Mouse (Mus musculus) forebrain, embryonic 13.5 days (tissue): ENCODE data around the gene Apoe. TPM values are rescaled to one million over a fixed set of nuclear protein-coding genes. Genes with fewer than 3 reads are reported as not detected.

Experiments used
- ATAC-seq: fragments of 200-750 bp; cut with Nextera tagmentation; 2 replicates; pipeline ENCODE4 v1.8.0; 2017
- H3K27ac ChIP-seq: fragments of 300-500 bp; sonication (generic); 2 replicates; pipeline ENCODE4 v1.5.1; 2015; ENCODE audit warnings: inconsistent platforms, mild to moderate bottlenecking, moderate library complexity
- H3K27me3 ChIP-seq: fragments of 300-500 bp; sonication (generic); 2 replicates; pipeline ENCODE4 v1.6.1; 2015; ENCODE audit warnings: mild to moderate bottlenecking, inconsistent platforms
- H3K36me3 ChIP-seq: fragments of 300-500 bp; sonication (generic); 2 replicates; pipeline ENCODE4 v1.6.1; 2015; ENCODE audit warnings: mild to moderate bottlenecking, inconsistent platforms; ENCODE audit not compliant: poor library complexity, severe bottlenecking
- H3K4me1 ChIP-seq: fragments of 300-500 bp; sonication (generic); 2 replicates; pipeline ENCODE4 v1.6.1; 2015; ENCODE audit warnings: inconsistent platforms
- H3K4me2 ChIP-seq: fragments of 300-500 bp; sonication (generic); 2 replicates; pipeline ENCODE4 v1.6.1; 2015; ENCODE audit warnings: inconsistent platforms, mild to moderate bottlenecking, moderate library complexity
- H3K4me3 ChIP-seq: fragments of 300-500 bp; sonication (generic); 2 replicates; pipeline ENCODE4 v1.5.1; 2015; ENCODE audit warnings: mild to moderate bottlenecking, inconsistent platforms
- H3K9ac ChIP-seq: fragments of 300-500 bp; sonication (generic); 2 replicates; pipeline ENCODE4 v1.6.1; 2015; ENCODE audit warnings: mild to moderate bottlenecking, inconsistent platforms
- H3K9me3 ChIP-seq: fragments of 300-500 bp; sonication (generic); replicated peaks from 2 replicates; pipeline ENCODE4 v1.6.1; 2016; ENCODE audit warnings: inconsistent platforms
- WGBS: fragments of 180-500 bp; shearing (Covaris S2); methylation state at CpG from one replicate; pipeline ENCODE4 v1.1.7; 2015; 5-methylcytosine and 5-hydroxymethylcytosine counted together
- polyA plus RNA-seq: library from polyadenylated mRNA; unstranded; fragments of >200 nt; fragmentation: Nextera tagmentation; extraction: Ambion mirVana; gene quantifications from 2 replicates; pipeline ENCODE4 v1.2.1, GENCODE M21; 2015

Gene Apoe
- polyA plus RNA-seq, 1 experiment from 2014 or later: 118 TPM

GRCm38 (mm10) chr7:19736389-19737057 lies 37.5 kb upstream of the Apoe start:
- Histone ChIP-seq H3K27me3 (no peaks in the 10 kb centered on the region), H3K4me2 (no peak overlapping the region), H3K4me1 (no peaks in the 10 kb centered on the region), H3K4me3 (no peak overlapping the region), H3K9ac (no peak overlapping the region), H3K27ac (no peak overlapping the region), H3K9me3 (no peaks in the 10 kb centered on the region), H3K36me3 (peaks cover 69% of the 10 kb centered on the region)
- 95% methylated on average over 16 of the region's 16 CpGs for WGBS
- no peak for ATAC-seq

DNA sequence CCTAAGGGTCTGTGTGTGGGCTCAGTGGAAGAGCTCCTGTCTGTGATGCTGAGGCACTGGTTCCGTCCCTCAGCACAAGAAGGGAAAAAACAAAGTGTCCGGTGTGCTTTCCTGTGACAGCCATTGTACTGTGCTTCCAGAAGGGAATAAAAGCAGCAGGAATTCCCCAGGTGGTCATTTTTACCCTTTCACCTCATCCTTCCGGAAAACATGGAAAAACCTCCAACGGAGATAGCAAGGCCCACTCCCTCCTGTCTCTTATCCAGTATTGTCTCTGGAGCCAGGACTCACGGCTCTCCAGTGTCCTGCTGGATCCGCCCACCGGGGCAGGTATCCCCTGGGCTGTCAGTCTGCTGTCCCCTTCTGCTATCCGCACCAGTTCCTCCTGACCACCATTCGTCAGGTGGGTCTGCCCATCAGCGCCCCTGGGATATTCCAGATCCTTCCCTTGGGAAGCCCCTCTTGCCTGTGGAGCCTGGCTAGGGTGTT lies 35.2 kb upstream of the Apoe start:
- Histone ChIP-seq H3K36me3 (peaks cover 79% of the 10 kb centered on the region), H3K27ac (no peak overlapping the region)
- 85% methylated on average over 10 of the region's 10 CpGs for WGBS

GRCm38 (mm10) chr7:19726541-19726940 lies 27.6 kb upstream of the Apoe start:
- no peak overlapping the region for H3K4me2 ChIP-seq
- peaks cover 3% of the 10 kb centered on the region; the same call in 1 of the 2 replicates for H3K9me3 ChIP-seq
- no peak overlapping the region for H3K27ac ChIP-seq
- ATAC-seq: no peak
- H3K4me1 ChIP-seq: no peaks in the 10 kb centered on the region
- peaks cover 97% of the 10 kb centered on the region for H3K36me3 ChIP-seq
- H3K9ac ChIP-seq: no peak overlapping the region
- no peak overlapping the region for H3K4me3 ChIP-seq
- WGBS: 91% methylated on average over 4 of the region's 4 CpGs
- no peaks in the 10 kb centered on the region for H3K27me3 ChIP-seq

More for the DNA sequence above, 35.2 kb upstream of the Apoe start:
- Histone ChIP-seq H3K9me3 (no peaks in the 10 kb centered on the region), H3K4me2 (no peak overlapping the region), H3K4me1 (no peaks in the 10 kb centered on the region), H3K4me3 (no peak overlapping the region), H3K9ac (no peak overlapping the region), H3K27me3 (no peaks in the 10 kb centered on the region)
- no peak for ATAC-seq

- Histone ChIP-seq H3K9ac (no peak overlapping the region), H3K4me3 (no peak overlapping the region), H3K4me1 (no peaks in the 10 kb centered on the region), H3K27me3 (no peaks in the 10 kb centered on the region), H3K9me3 (peaks cover 9% of the 10 kb centered on the region; the same call in 1 of the 2 replicates), H3K4me2 (no peak overlapping the region), H3K27ac (no peak overlapping the region), H3K36me3 (peaks cover 95% of the 10 kb centered on the region)
- WGBS: 96% methylated on average over 12 of the region's 12 CpGs
- ATAC-seq: no peak
These were observed 25.2 kb upstream of the Apoe start for GRCm38 (mm10) chr7:19724167-19724566.

DNA sequence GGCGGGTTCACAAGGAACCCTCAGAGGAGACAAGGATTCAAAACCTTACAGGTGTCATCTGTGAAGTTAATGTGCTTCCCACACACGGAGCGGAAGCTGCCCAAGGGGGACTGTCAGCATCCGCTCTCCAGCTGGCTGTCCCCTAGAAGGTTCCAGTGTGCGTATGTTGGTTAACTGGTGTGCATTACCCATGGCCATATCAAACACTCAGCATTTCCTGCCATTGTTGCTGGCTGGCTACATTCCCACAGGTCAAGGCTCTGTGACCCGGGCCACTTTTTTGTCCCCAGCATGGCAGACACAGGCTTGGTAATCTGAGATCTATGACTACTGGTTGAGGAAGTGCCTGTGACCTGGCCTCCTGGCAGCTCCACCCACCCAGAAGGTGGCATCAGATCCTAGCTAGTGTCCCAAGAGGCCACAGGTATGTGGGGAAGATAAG lies 23.8 kb upstream of the Apoe start:
- 94% methylated on average over 6 of the region's 6 CpGs for WGBS
- no peak overlapping the region for H3K27ac ChIP-seq
- H3K9me3 ChIP-seq: peaks cover 9% of the 10 kb centered on the region; the same call in 1 of the 2 replicates
- ATAC-seq: no peak
- H3K9ac ChIP-seq: no peak overlapping the region
- no peak overlapping the region for H3K4me2 ChIP-seq
- H3K36me3 ChIP-seq: peaks cover 83% of the 10 kb centered on the region
- no peaks in the 10 kb centered on the region for H3K4me1 ChIP-seq
- no peaks in the 10 kb centered on the region for H3K27me3 ChIP-seq
- no peak overlapping the region for H3K4me3 ChIP-seq

DNA sequence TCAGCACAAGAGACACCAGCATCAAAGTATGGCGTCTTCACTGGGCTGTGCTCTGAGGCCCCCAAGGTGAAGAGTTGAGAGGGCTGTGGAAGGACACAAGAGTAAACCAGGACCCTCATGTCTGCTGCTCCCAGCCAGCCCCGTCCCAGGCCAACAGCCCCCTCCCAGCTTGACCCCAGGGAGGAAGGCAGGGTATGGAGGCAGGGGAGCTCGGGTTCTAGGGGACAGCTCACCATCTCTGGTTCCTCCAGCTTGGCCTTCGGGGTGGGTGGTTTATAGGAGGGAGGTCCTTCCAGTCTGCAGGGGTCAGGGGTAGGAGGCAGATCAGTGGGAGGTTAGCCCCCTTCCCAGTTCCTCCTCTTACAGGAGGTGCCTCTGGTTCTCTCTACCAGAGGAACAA lies 20.2 kb upstream of the Apoe start:
- Histone ChIP-seq H3K9me3 (peaks cover 9% of the 10 kb centered on the region; the same call in 1 of the 2 replicates), H3K4me3 (no peak overlapping the region), H3K27ac (no peak overlapping the region), H3K4me2 (no peak overlapping the region), H3K4me1 (peaks cover 14% of the 10 kb centered on the region), H3K9ac (no peak overlapping the region), H3K27me3 (no peaks in the 10 kb centered on the region), H3K36me3 (peaks cover 53% of the 10 kb centered on the region)
- no peak for ATAC-seq
- 93% methylated on average over 4 of the region's 4 CpGs for WGBS

- H3K4me3 ChIP-seq: no peak overlapping the region
- no peak for ATAC-seq
- H3K4me1 ChIP-seq: peaks cover 22% of the 10 kb centered on the region
- no peak overlapping the region for H3K4me2 ChIP-seq
- no peak overlapping the region for H3K27ac ChIP-seq
- no peaks in the 10 kb centered on the region for H3K27me3 ChIP-seq
- peaks cover 50% of the 10 kb centered on the region for H3K36me3 ChIP-seq
- no peak overlapping the region for H3K9ac ChIP-seq
- H3K9me3 ChIP-seq: peaks cover 9% of the 10 kb centered on the region; the same call in 1 of the 2 replicates
- WGBS: 94% methylated on average over 5 of the region's 5 CpGs
These were observed 19.4 kb upstream of the Apoe start for GRCm38 (mm10) chr7:19718297-19718952.

GRCm38 (mm10) chr7:19717346-19717745 lies 18.4 kb upstream of the Apoe start:
- Histone ChIP-seq H3K9ac (no peak overlapping the region), H3K27me3 (no peaks in the 10 kb centered on the region), H3K4me1 (peaks cover 23% of the 10 kb centered on the region), H3K36me3 (peaks cover 50% of the 10 kb centered on the region), H3K9me3 (peaks cover 9% of the 10 kb centered on the region; the same call in 1 of the 2 replicates), H3K4me2 (no peak overlapping the region), H3K4me3 (no peak overlapping the region), H3K27ac (no peak overlapping the region)
- WGBS: 92% methylated on average over 4 of the region's 4 CpGs
- no peak for ATAC-seq

GRCm38 (mm10) chr7:19716822-19717221 lies 17.8 kb upstream of the Apoe start:
- H3K4me2 ChIP-seq: peak overlapping the region; percentile 63
- no peaks in the 10 kb centered on the region for H3K27me3 ChIP-seq
- ATAC-seq: no peak
- H3K4me1 ChIP-seq: peaks cover 23% of the 10 kb centered on the region
- WGBS: 89% methylated on average over 2 of the region's 2 CpGs
- no peak overlapping the region; the same call in 1 of the 2 replicates for H3K9ac ChIP-seq
- H3K9me3 ChIP-seq: peaks cover 9% of the 10 kb centered on the region; the same call in 1 of the 2 replicates
- H3K36me3 ChIP-seq: peaks cover 52% of the 10 kb centered on the region
- H3K4me3 ChIP-seq: no peak overlapping the region
- peak overlapping the region; percentile 90 for H3K27ac ChIP-seq

GRCm38 (mm10) chr7:19716055-19716682 lies 17.2 kb upstream of the Apoe start:
- H3K36me3 ChIP-seq: peaks cover 52% of the 10 kb centered on the region
- peak overlapping the region; percentile 63 for H3K4me2 ChIP-seq
- H3K4me1 ChIP-seq: peaks cover 23% of the 10 kb centered on the region
- 0 out of 2 replicates have a peak, but pooled peaks cover 2% of the 10 kb centered on the region for H3K9me3 ChIP-seq
- WGBS: 6% methylated on average over 18 of the region's 18 CpGs
- H3K27ac ChIP-seq: peak overlapping the region; percentile 90
- H3K9ac ChIP-seq: peak overlapping the region; percentile 53
- peak overlapping the region; percentile 37 for H3K4me3 ChIP-seq
- no peak for ATAC-seq
- no peaks in the 10 kb centered on the region for H3K27me3 ChIP-seq

GRCm38 (mm10) chr7:19715239-19716054 lies 16.5 kb upstream of the Apoe start, which contains the start of gene Tomm40:
Tomm40 (minus strand) TSS chr7:19715438.
- Histone ChIP-seq H3K9me3 (no peaks in the 10 kb centered on the region), H3K27ac (peak within 1 kb of the TSS; percentile 90), H3K36me3 (peaks cover 50% of the 10 kb centered on the region), H3K4me3 (peak within 1 kb of the TSS; percentile 100), H3K27me3 (no peaks in the 10 kb centered on the region), H3K4me2 (peak within 1 kb of the TSS; percentile 98), H3K4me1 (peaks cover 23% of the 10 kb centered on the region), H3K9ac (peak within 1 kb of the TSS; percentile 95)
- peak; percentile 98 for ATAC-seq
- under 1% methylated on average over 56 of the region's 59 CpGs for WGBS
